Mouse (Mus musculus): ENCODE measurements around the gene Klrd1. TPM values are rescaled to one million over a fixed set of nuclear protein-coding genes. Genes with fewer than 3 reads are reported as not detected.

Klrd1 gene
- total RNA-seq, 2 experiments from 2014 or later: 9.6 TPM; not detected in 1

Other genes starting within 250 kb of the Klrd1 start
- 318 and 331 TPM in 2 replicates for gene Clec12a, start 249.1 kb upstream of the Klrd1 start, total RNA-seq (2014; fragmentation: Nextera tagmentation)
- gene Clec12a, start 249.1 kb upstream of the Klrd1 start, total RNA-seq (2017): 549 and 684 TPM in 2 replicates
- gene Clec12b, start 205.9 kb upstream of the Klrd1 start, total RNA-seq (2014; fragmentation: Nextera tagmentation): not detected in 2 replicates
- not detected in 2 replicates for gene Clec12b, start 205.9 kb upstream of the Klrd1 start, total RNA-seq (2017)
- gene Clec1b, start 194.5 kb upstream of the Klrd1 start, total RNA-seq (2014; fragmentation: Nextera tagmentation): 2.0 TPM in 1 of 2 replicates, not detected in the other
- 0.21 TPM in 1 of 2 replicates, not detected in the other for gene Clec1b, start 194.5 kb upstream of the Klrd1 start, total RNA-seq (2017)
- not detected in 2 replicates for gene Clec9a, start 182.9 kb upstream of the Klrd1 start, total RNA-seq (2014; fragmentation: Nextera tagmentation)
- 0.60 TPM in 1 of 2 replicates, not detected in the other for gene Clec9a, start 182.9 kb upstream of the Klrd1 start, total RNA-seq (2017)
- not detected in 2 replicates for gene Clec1a, start 139.8 kb upstream of the Klrd1 start, total RNA-seq (2014; fragmentation: Nextera tagmentation)
- not detected in 2 replicates for gene Clec1a, start 139.8 kb upstream of the Klrd1 start, total RNA-seq (2017)
- 15.1 and 18.4 TPM in 2 replicates for gene Olr1, start 84.6 kb upstream of the Klrd1 start, total RNA-seq (2014; fragmentation: Nextera tagmentation)
- 16.9 and 23.2 TPM in 2 replicates for gene Olr1, start 84.6 kb upstream of the Klrd1 start, total RNA-seq (2017)
- 0.53 TPM in 1 of 2 replicates, not detected in the other for gene Tmem52b, start 79.2 kb upstream of the Klrd1 start, total RNA-seq (2014; fragmentation: Nextera tagmentation)
- not detected in 2 replicates for gene Tmem52b, start 79.2 kb upstream of the Klrd1 start, total RNA-seq (2017)
- 37.4 and 45.0 TPM in 2 replicates for gene Gabarapl1, start 58.6 kb upstream of the Klrd1 start, total RNA-seq (2014; fragmentation: Nextera tagmentation)
- gene Gabarapl1, start 58.6 kb upstream of the Klrd1 start, total RNA-seq (2017): 39.8 and 76.6 TPM in 2 replicates
- gene Klre1, start 13.9 kb upstream of the Klrd1 start, total RNA-seq (2014; fragmentation: Nextera tagmentation): not detected in 2 replicates
- gene Klre1, start 13.9 kb upstream of the Klrd1 start, total RNA-seq (2017): not detected in 2 replicates
- 6.0 and 8.4 TPM in 2 replicates for gene Klrk1, start 32.1 kb downstream of the Klrd1 start, total RNA-seq (2014; fragmentation: Nextera tagmentation)
- 9.8 and 14.1 TPM in 2 replicates for gene Klrk1, start 32.1 kb downstream of the Klrd1 start, total RNA-seq (2017)
- gene Klrc3, start 51.6 kb downstream of the Klrd1 start, total RNA-seq (2014; fragmentation: Nextera tagmentation): not detected in 2 replicates
- gene Klrc3, start 51.6 kb downstream of the Klrd1 start, total RNA-seq (2017): not detected in 2 replicates
- gene Klrc2, start 68.9 kb downstream of the Klrd1 start, total RNA-seq (2014; fragmentation: Nextera tagmentation): not detected in 2 replicates
- 1.6 TPM in 1 of 2 replicates, not detected in the other for gene Klrc2, start 68.9 kb downstream of the Klrd1 start, total RNA-seq (2017)
- not detected in 2 replicates for gene Klrc1, start 87.2 kb downstream of the Klrd1 start, total RNA-seq (2014; fragmentation: Nextera tagmentation)
- gene Klrc1, start 87.2 kb downstream of the Klrd1 start, total RNA-seq (2017): 2.9 TPM in 1 of 2 replicates, not detected in the other
- not detected in 2 replicates for gene Klri1, start 125.3 kb downstream of the Klrd1 start, total RNA-seq (2014; fragmentation: Nextera tagmentation)
- not detected in 2 replicates for gene Klri1, start 125.3 kb downstream of the Klrd1 start, total RNA-seq (2017)
- gene Klri2, start 148.7 kb downstream of the Klrd1 start, total RNA-seq (2014; fragmentation: Nextera tagmentation): not detected in 2 replicates
- not detected in 2 replicates for gene Klri2, start 148.7 kb downstream of the Klrd1 start, total RNA-seq (2017)
- gene Gm156, start 192.5 kb downstream of the Klrd1 start, total RNA-seq (2014; fragmentation: Nextera tagmentation): not detected in 2 replicates
- gene Gm156, start 192.5 kb downstream of the Klrd1 start, total RNA-seq (2017): not detected in 2 replicates

All from granulocyte monocyte progenitor cell, adult 5-6 weeks (primary cell).